Mouse (Mus musculus) retina, postnatal 1 day (tissue): ENCODE data around the gene Actl7a.

Source experiments
- DNase-seq: peaks from one replicate; pipeline ENCODE4 v3.0.0-alpha.2; 2012

The Actl7a gene

DNA sequence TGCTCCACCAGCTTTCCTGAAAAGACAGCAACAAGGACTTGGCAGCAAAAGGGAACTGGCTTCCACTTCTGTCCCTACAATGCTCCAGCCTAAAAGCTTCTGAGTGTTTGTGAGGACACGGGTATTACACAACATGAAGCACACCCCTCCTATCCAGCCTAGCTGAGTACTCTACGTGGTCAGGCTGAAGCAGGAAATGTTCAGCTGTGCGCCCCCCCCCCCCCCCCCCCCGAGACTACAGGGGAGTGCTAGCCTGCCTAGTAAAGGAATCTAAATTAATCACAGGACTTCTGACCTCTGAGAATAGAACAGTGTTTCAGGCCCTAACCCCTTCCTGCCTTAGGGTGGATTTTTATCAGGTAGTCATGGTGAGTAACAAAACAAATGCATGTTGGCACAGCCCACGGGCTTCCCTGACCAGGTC is 24.7 kb downstream of the Actl7a start:
- no peak for DNase-seq

DNA sequence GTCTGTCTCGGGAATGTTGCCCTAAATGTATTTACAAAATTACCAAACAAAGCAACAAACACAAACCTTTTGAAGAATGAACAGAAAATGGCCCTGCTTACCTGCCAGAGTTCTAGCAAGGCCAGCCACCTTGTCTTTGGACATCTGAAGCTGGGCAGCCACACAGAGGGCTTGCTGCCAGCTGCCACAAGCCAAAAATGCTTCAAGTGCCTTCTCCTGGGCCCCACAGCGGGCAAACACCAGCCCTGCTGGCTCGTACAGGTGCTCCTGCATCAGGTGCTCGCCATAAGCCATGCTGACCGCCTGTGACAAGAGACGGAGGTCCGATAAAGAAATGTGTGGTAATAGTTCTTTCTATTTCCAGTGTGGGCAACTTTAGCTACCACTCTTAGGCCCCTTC is 25.7 kb downstream of the Actl7a start:
- DNase-seq, result no peak

DNA sequence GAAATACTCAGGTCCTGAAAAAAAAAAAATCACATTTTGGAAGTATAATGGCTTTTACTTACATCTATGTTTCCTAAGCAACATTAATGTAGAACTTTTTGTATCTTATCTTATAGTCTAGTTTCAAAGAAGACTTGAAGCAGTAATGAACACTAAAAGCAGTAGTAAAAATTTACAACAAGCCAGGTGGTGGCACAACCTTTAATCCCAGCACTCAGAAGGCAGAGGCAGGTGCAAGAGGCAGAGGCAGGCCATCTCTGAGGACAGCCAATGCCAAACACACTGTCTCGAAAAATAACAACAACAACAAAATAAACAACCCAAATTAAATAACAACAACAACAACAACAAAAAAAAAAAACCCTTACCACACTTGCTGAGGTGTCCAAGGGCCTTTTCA is 27.9 kb downstream of the Actl7a start:
- no peak for DNase-seq

DNA sequence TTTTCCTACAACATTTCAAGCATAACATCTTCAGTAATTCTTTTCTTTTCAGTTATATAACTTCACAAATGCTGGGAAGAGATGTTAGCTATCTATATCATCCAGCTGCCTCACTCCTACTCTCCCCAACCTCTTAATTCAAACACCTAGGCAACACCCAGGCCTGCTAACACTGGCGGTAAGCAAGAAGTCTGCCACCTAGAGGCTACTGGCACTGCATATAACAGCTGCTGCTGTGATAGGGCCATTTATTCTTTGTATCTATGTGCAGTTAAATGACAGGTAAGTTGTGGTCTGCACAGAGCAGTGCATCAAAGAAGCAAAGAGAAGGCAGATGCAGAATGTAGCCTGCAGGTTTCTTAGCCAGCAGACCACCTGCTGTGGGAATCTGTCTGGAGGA is 48.2 kb downstream of the Actl7a start:
- peak; percentile 24 for DNase-seq
